Mouse (Mus musculus) ES-Bruce4 (cell line): ENCODE results near the gene Kif3b.

ENCODE experiments used
- CTCF ChIP-seq: IDR thresholded peaks from one replicate; pipeline ENCODE4 v1.8.1; 2011; ENCODE audit warnings: low read depth, low read length
- EP300 ChIP-seq: IDR thresholded peaks from 2 replicates; pipeline ENCODE4 v1.6.1; 2011; ENCODE audit warnings: low read depth, low read length; ENCODE audit not compliant: insufficient read depth
- POLR2A ChIP-seq: IDR thresholded peaks from one replicate; pipeline ENCODE4 v1.8.1; 2011; ENCODE audit warnings: low read length; ENCODE audit not compliant: insufficient read depth

GRCm38 (mm10) chr2:153242156-153242555 is 49.1 kb upstream of the Kif3b start:
- TF ChIP-seq EP300, result no peak
- no peak for TF ChIP-seq POLR2A
- no peak for TF ChIP-seq CTCF
